Mouse (Mus musculus): Measurements from ENCODE around the gene Srd5a3. TPM values are rescaled to one million over a fixed set of nuclear protein-coding genes. Genes with fewer than 3 reads are reported as not detected.
A peak's percentile ranks its signal among the peaks of the same experiment; 100 is the strongest.
"Not testable (repeated sequence)": the region's sequence is repeated elsewhere in the genome, so short reads cannot be mapped to it uniquely, and the experiment has no call there.

Srd5a3 gene
- polyA plus RNA-seq (2016; fragmentation: Nextera tagmentation; extraction: Ambion mirVana): 23.1 and 23.2 TPM in 2 replicates

GRCm38 (mm10) chr5:76139808-76140729 is at the start of gene Srd5a3:
Gene Srd5a3, plus strand, starts transcription at chr5:76140271.
- Histone ChIP-seq H3K36me3 (no peaks in the 10 kb centered on the region), H3K4me3 (peak within 1 kb of the TSS; percentile 79), H3K9me3 (replicated peaks) (no peaks in the 10 kb centered on the region), H3K27me3 (ENCODE audit: low read depth, poor library complexity, severe bottlenecking) (no peaks in the 10 kb centered on the region), H3K4me1 (peaks cover 9% of the 10 kb centered on the region), H3K27ac (peak within 1 kb of the TSS; percentile 97)
- DNase-seq (ENCODE audit: low spot score): peak; percentile 95
- 1% methylated on average over 60 of the region's 69 CpGs for WGBS

DNA sequence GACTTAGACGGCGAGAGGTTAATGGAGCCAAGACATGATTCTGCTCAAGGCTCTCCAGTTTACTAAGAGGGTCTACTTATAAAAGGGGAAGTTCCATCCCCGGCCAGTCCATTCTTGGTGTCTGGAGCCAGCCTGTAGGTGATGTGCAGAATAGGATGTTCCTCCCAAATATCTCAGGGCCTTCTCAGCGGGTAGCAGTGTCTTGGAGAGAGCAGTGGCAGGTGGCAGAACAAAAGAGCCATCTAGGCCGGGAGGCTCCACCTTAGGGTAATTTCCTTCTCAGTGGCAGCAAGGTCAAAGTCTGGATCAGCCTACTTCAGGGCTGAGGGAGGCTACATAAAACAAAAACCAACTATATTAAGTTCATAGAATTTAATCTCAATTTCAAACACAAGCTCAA is 36.3 kb upstream of the Srd5a3 start:
- not testable (repeated sequence) for H3K27ac ChIP-seq; H3K36me3 ChIP-seq; H3K4me1 ChIP-seq; H3K9me3 ChIP-seq (replicated peaks); DNase-seq (ENCODE audit: low spot score); H3K27me3 ChIP-seq (ENCODE audit: low read depth, poor library complexity, severe bottlenecking); H3K4me3 ChIP-seq
- WGBS: 83% methylated on average over 5 of the region's 5 CpGs

GRCm38 (mm10) chr5:76107306-76107705 is 32.8 kb upstream of the Srd5a3 start:
- no peaks in the 10 kb centered on the region for H3K9me3 ChIP-seq (replicated peaks)
- H3K4me1 ChIP-seq: no peaks in the 10 kb centered on the region
- H3K36me3 ChIP-seq: no peaks in the 10 kb centered on the region
- no peak overlapping the region for H3K4me3 ChIP-seq
- H3K27me3 ChIP-seq (ENCODE audit: low read depth, poor library complexity, severe bottlenecking): no peaks in the 10 kb centered on the region
- 80% methylated on average over 5 of the region's 5 CpGs for WGBS
- DNase-seq (ENCODE audit: low spot score): no peak
- H3K27ac ChIP-seq: no peak overlapping the region

GRCm38 (mm10) chr5:76108496-76108895 is 31.6 kb upstream of the Srd5a3 start:
- 81% methylated on average over 3 of the region's 3 CpGs for WGBS
- Histone ChIP-seq H3K27me3 (ENCODE audit: low read depth, poor library complexity, severe bottlenecking) (no peaks in the 10 kb centered on the region), H3K27ac (no peak overlapping the region), H3K36me3 (no peaks in the 10 kb centered on the region), H3K4me3 (no peak overlapping the region), H3K4me1 (no peaks in the 10 kb centered on the region), H3K9me3 (replicated peaks) (no peaks in the 10 kb centered on the region)
- DNase-seq (ENCODE audit: low spot score): no peak

DNA sequence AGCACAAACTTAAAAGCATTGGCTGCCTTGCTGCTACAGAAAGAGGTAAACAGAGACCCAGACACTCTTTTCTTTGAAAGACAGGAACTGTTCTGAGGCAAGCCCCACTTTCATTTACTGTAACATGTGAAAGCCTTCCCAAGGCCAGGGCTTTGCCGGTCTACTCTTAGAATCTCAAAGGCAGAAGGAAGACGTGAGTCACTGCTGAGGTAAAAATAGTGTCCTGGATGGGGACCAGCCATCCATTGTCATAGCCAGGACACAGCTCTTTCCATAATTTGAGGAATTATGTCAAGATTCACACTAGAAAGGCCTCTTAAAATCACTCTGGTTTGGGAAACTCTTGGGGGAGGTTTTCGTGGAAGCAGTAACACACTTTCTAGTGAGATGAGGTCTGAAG is 28.9 kb upstream of the Srd5a3 start:
- WGBS: 89% methylated on average over 3 of the region's 3 CpGs
- H3K36me3 ChIP-seq: no peaks in the 10 kb centered on the region
- 0 out of 2 replicates have a peak, but pooled peaks cover 6% of the 10 kb centered on the region for H3K4me1 ChIP-seq
- no peaks in the 10 kb centered on the region for H3K27me3 ChIP-seq (ENCODE audit: low read depth, poor library complexity, severe bottlenecking)
- no peaks in the 10 kb centered on the region for H3K9me3 ChIP-seq (replicated peaks)
- H3K27ac ChIP-seq: no peak overlapping the region
- no peak for DNase-seq (ENCODE audit: low spot score)
- H3K4me3 ChIP-seq: no peak overlapping the region

DNA sequence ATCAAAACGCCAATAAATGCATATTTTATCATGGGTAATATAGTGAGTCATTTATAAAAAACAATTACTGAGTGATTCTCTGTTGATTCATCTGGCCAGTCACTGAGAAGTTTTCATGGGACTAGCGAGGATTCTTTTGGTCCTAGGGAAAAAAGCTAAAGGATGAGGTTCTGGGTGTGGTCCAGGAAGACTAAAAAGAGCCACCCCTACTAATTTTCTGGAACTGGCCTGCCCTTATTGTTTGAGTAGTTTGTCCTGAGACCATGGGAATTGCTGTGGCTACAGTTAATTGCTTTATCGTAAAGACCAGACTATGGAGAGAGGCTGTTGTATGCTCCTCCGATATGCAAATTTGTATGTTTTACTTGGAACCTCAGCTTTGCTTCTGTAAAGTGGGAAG is 28.1 kb upstream of the Srd5a3 start:
- H3K36me3 ChIP-seq: no peaks in the 10 kb centered on the region
- H3K27ac ChIP-seq: no peak overlapping the region
- WGBS: 89% methylated on average over 4 of the region's 4 CpGs
- DNase-seq (ENCODE audit: low spot score): no peak
- H3K4me3 ChIP-seq: no peak overlapping the region
- H3K4me1 ChIP-seq: 0 out of 2 replicates have a peak, but pooled peaks cover 6% of the 10 kb centered on the region
- H3K9me3 ChIP-seq (replicated peaks): no peaks in the 10 kb centered on the region
- H3K27me3 ChIP-seq (ENCODE audit: low read depth, poor library complexity, severe bottlenecking): no peaks in the 10 kb centered on the region

- Histone ChIP-seq H3K27ac (no peak overlapping the region), H3K9me3 (replicated peaks) (no peaks in the 10 kb centered on the region), H3K4me1 (0 out of 2 replicates have a peak, but pooled peaks cover 6% of the 10 kb centered on the region), H3K36me3 (no peaks in the 10 kb centered on the region), H3K4me3 (no peak overlapping the region), H3K27me3 (ENCODE audit: low read depth, poor library complexity, severe bottlenecking) (no peaks in the 10 kb centered on the region)
- no peak for DNase-seq (ENCODE audit: low spot score)
- WGBS: 81% methylated on average over 8 of the region's 8 CpGs
These were observed 24.5 kb upstream of the Srd5a3 start for GRCm38 (mm10) chr5:76115436-76116041.

GRCm38 (mm10) chr5:76118441-76118840 is 21.6 kb upstream of the Srd5a3 start:
- Histone ChIP-seq H3K36me3 (no peaks in the 10 kb centered on the region), H3K4me1 (0 out of 2 replicates have a peak, but pooled peaks cover 6% of the 10 kb centered on the region), H3K4me3 (no peak overlapping the region), H3K27ac (no peak overlapping the region), H3K9me3 (replicated peaks) (no peaks in the 10 kb centered on the region), H3K27me3 (ENCODE audit: low read depth, poor library complexity, severe bottlenecking) (no peaks in the 10 kb centered on the region)
- whole genome bisulfite sequencing: 38% methylated on average over 7 of the region's 7 CpGs
- DNase-seq (ENCODE audit: low spot score): peak; percentile 72

DNA sequence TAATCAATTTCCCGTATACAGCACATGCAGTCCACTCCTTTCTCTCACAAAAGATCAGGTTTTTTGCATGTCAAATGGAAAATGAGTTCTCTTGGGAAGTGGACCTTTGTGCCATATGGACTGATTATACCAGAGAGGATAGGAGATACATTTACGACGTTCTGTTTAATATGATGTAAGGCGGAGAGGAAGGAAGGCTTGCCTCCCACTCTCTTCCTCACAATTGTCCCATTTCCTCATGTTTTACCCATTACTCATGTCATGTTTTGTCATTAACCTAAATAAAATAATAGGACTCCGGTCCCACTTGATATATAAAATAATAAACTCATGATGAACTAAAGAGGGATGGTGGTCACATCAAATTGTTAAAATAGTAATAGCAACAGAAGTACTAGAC is 19.4 kb upstream of the Srd5a3 start:
- no peak for DNase-seq (ENCODE audit: low spot score)
- Histone ChIP-seq H3K27me3 (ENCODE audit: low read depth, poor library complexity, severe bottlenecking) (no peaks in the 10 kb centered on the region), H3K4me1 (0 out of 2 replicates have a peak, but pooled peaks cover 5% of the 10 kb centered on the region), H3K9me3 (replicated peaks) (no peaks in the 10 kb centered on the region), H3K36me3 (no peaks in the 10 kb centered on the region), H3K27ac (no peak overlapping the region), H3K4me3 (no peak overlapping the region)
- 84% methylated on average over 5 of the region's 5 CpGs for WGBS

- no peak overlapping the region for H3K4me3 ChIP-seq
- no peak overlapping the region for H3K27ac ChIP-seq
- no peaks in the 10 kb centered on the region for H3K4me1 ChIP-seq
- no peaks in the 10 kb centered on the region for H3K27me3 ChIP-seq (ENCODE audit: low read depth, poor library complexity, severe bottlenecking)
- WGBS: 92% methylated on average over 5 of the region's 5 CpGs
- H3K36me3 ChIP-seq: no peaks in the 10 kb centered on the region
- H3K9me3 ChIP-seq (replicated peaks): no peaks in the 10 kb centered on the region
- no peak for DNase-seq (ENCODE audit: low spot score)
These were observed 12.3 kb upstream of the Srd5a3 start for GRCm38 (mm10) chr5:76127584-76128316.

- no peaks in the 10 kb centered on the region for H3K4me1 ChIP-seq
- DNase-seq (ENCODE audit: low spot score): no peak
- WGBS: 74% methylated on average over 2 of the region's 2 CpGs
- no peaks in the 10 kb centered on the region for H3K9me3 ChIP-seq (replicated peaks)
- H3K27me3 ChIP-seq (ENCODE audit: low read depth, poor library complexity, severe bottlenecking): no peaks in the 10 kb centered on the region
- no peaks in the 10 kb centered on the region for H3K36me3 ChIP-seq
- no peak overlapping the region for H3K27ac ChIP-seq
- no peak overlapping the region for H3K4me3 ChIP-seq
These were observed 9.8 kb upstream of the Srd5a3 start for GRCm38 (mm10) chr5:76130292-76130691.

DNA sequence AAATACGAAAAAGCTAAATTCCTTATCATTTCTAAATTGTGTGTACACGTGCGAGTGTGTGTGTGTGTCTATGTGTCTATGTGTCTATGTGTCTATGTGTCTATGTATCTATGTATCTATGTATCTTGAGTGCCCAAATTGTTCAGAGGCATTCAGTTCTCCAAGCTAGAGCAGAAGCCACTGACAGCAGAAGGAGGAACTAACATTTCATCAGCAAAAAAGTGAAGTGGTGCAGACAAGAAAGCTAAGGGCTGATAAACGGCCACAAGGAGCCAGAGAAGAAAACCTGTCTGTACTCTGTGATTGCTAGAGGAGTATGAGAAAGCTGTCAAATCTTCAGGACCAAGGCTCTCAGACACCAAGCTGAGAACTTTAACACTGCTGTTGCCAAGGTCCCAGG is 8.1 kb upstream of the Srd5a3 start:
- Histone ChIP-seq H3K4me3 (no peak overlapping the region), H3K27me3 (ENCODE audit: low read depth, poor library complexity, severe bottlenecking) (no peaks in the 10 kb centered on the region), H3K4me1 (no peaks in the 10 kb centered on the region), H3K9me3 (replicated peaks) (no peaks in the 10 kb centered on the region), H3K36me3 (no peaks in the 10 kb centered on the region), H3K27ac (no peak overlapping the region)
- no peak for DNase-seq (ENCODE audit: low spot score)
- WGBS: 92% methylated on average over 4 of the region's 4 CpGs

- no peak overlapping the region for H3K27ac ChIP-seq
- 84% methylated on average over 1 of the region's 1 CpGs for WGBS
- no peaks in the 10 kb centered on the region for H3K36me3 ChIP-seq
- H3K27me3 ChIP-seq (ENCODE audit: low read depth, poor library complexity, severe bottlenecking): no peaks in the 10 kb centered on the region
- H3K4me3 ChIP-seq: no peak overlapping the region
- no peak for DNase-seq (ENCODE audit: low spot score)
- no peaks in the 10 kb centered on the region for H3K9me3 ChIP-seq (replicated peaks)
- peaks cover 9% of the 10 kb centered on the region for H3K4me1 ChIP-seq
These were observed 4.4 kb upstream of the Srd5a3 start for GRCm38 (mm10) chr5:76135644-76136043.
